10 mouse cellular contexts compared by ENCODE assay signal in the genomic region with DNA sequence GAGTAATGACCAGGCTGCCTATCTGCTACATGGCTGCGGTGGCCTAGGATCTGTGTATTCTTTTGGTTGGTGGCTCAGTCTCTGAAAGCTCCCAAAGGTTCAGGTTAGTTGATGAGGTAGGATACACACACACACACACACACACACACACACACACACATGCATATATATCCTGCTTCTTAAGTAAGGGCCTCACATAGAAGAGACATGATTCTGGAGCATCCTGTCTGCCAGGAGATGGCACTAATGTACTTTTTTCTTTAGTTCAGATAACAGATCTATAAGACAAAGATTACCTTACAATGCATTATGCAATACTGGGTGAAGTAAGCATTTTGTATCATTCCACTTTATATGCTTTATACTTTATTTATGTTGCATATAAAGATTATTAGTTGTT.
DNase-seq lines count a peak whose midpoint lies in the region; ATAC-seq and TF ChIP-seq lines count a peak whose summit lies in the region.
"Had no signal": no experiment of that assay in that cellular context is flagged by ENCODE, and none has a peak within 500 bp of the region (broad histone marks: within the 10 kb centered on the region; RNA-seq: fewer than 3 reads in every experiment).

No protein-coding gene starts in this region.

- no peak overlapping the region for H3K9ac ChIP-seq in hindbrain, postnatal 0 days (replicated peaks; ENCODE audit: low read length)

- H3K4me1 ChIP-seq in hindbrain, postnatal 0 days (ENCODE audit: insufficient read depth, low read length): no peaks in the 10 kb centered on the region

- no peak overlapping the region for H3K4me3 ChIP-seq in hindbrain, postnatal 0 days (ENCODE audit: low read length)

- peak; percentile 62 for TF ChIP-seq CTCF in hindbrain, postnatal 0 days (IDR thresholded peaks at IDR 0.05; ENCODE audit: low read depth)

- no peak overlapping the region for H3K27ac ChIP-seq in hindbrain, postnatal 0 days

- 86% methylated on average over 1 of the region's 1 CpGs for WGBS in hindbrain, postnatal 0 days

- no peaks in the 10 kb centered on the region for H3K27me3 ChIP-seq in hindbrain, postnatal 0 days (ENCODE audit: insufficient read depth, low read length)

- no peak for DNase-seq in frontal cortex, postnatal 25 days (ENCODE audit: low spot score in 2 of 2)
- DNase-seq in right cerebral cortex, postnatal 10 days (ENCODE audit: low spot score in 2 of 2): peak; percentile 22
- DNase-seq in right cerebral cortex, postnatal 14 days: no peak
- peak; percentile 72 for DNase-seq in hindbrain, postnatal 0 days (ENCODE audit: low spot score)
- DNase-seq in adrenal gland, adult 18-20 months (ENCODE audit: low spot score in 2 of 2): no peak
- no peak for DNase-seq in adrenal gland, postnatal 25 days
- no peak for DNase-seq in natural killer cell, adult 2 months (ENCODE audit: low spot score in 2 of 2)
- DNase-seq: gastrocnemius, postnatal 10 days; lung, adult 18-20 months had no signal

- ATAC-seq in frontal cortex, adult (ENCODE audit: low TSS enrichment): peak; percentile 98
- peak; percentile 47; the same call in 1 of the 2 replicates for ATAC-seq in hindbrain, postnatal 0 days

- H3K36me3 ChIP-seq in hindbrain, postnatal 0 days (ENCODE audit: insufficient read depth, low read length): no peaks in the 10 kb centered on the region

- no peak overlapping the region for H3K4me2 ChIP-seq in hindbrain, postnatal 0 days (ENCODE audit: low read depth, low read length)

- H3K9me3 ChIP-seq in hindbrain, postnatal 0 days (ENCODE audit: low read length): no peaks in the 10 kb centered on the region

Comparison
In these comparisons a context has a peak if more than half of its experiments do, and no peak if none do; other contexts are left out.
1. DNase-seq: peak in right cerebral cortex, postnatal 10 days (2 of 2) and hindbrain, postnatal 0 days (single experiment); none in frontal cortex, postnatal 25 days (0 of 2), right cerebral cortex, postnatal 14 days (single experiment), adrenal gland, adult 18-20 months (0 of 2), adrenal gland, postnatal 25 days (single experiment) and natural killer cell, adult 2 months (0 of 2).